Mouse (Mus musculus) kidney, adult 2 months (tissue): ENCODE data around the gene Gm136. TPM values are rescaled to one million over a fixed set of nuclear protein-coding genes. Genes with fewer than 3 reads are reported as not detected.
"Not testable (repeated sequence)": the region's sequence is repeated elsewhere in the genome, so short reads cannot be mapped to it uniquely, and the experiment has no call there.

ENCODE experiments used
- DNase-seq: peaks from one replicate; pipeline ENCODE4 v3.0.0; 2021
- H3K27ac ChIP-seq: fragments of 200-500 bp; 2 replicates; pipeline ENCODE4 v1.5.1; 2012; ENCODE audit warnings: low read depth, low read length, control low read depth, inconsistent platforms; ENCODE audit not compliant: insufficient read depth
- H3K27me3 ChIP-seq: fragments of 200-500 bp; replicated peaks from 2 replicates; pipeline ENCODE4 v1.6.1; 2012; ENCODE audit warnings: mild to moderate bottlenecking, moderate library complexity, low read length, inconsistent platforms; ENCODE audit not compliant: control insufficient read depth, insufficient read depth
- H3K36me3 ChIP-seq: fragments of 200-500 bp; 2 replicates; pipeline ENCODE4 v1.6.1; 2012; ENCODE audit warnings: mild to moderate bottlenecking, moderate library complexity, low read length, inconsistent platforms; ENCODE audit not compliant: control insufficient read depth, insufficient read depth
- H3K4me1 ChIP-seq: fragments of 200-500 bp; 2 replicates; pipeline ENCODE4 v1.6.1; 2011; ENCODE audit warnings: low read length; ENCODE audit not compliant: control insufficient read depth, insufficient read depth
- H3K4me3 ChIP-seq: fragments of 200-500 bp; 2 replicates; pipeline ENCODE4 v1.5.1; 2011; ENCODE audit warnings: mild to moderate bottlenecking, low read depth, low read length, control low read depth; ENCODE audit not compliant: insufficient read depth
- CTCF ChIP-seq: fragments of 200-500 bp; conservative IDR thresholded peaks from 2 replicates; pipeline ENCODE4 v1.5.1; 2011; ENCODE audit warnings: low read depth, mild to moderate bottlenecking, control low read depth, low read length, moderate library complexity, mixed read lengths; ENCODE audit not compliant: insufficient read depth, insufficient read length
- POLR2A ChIP-seq: fragments of 200-500 bp; IDR thresholded peaks from one replicate; pipeline ENCODE4 v1.6.1; 2011; ENCODE audit warnings: low read depth, low read length, control low read depth
- WGBS: fragments of 180-500 bp; shearing (Covaris S2); methylation state at CpG from one replicate; pipeline ENCODE4 v1.1.7; 2018; 5-methylcytosine and 5-hydroxymethylcytosine counted together
- polyA plus RNA-seq: library from polyadenylated mRNA; depleted of rRNA; stranded (reverse); fragments of >200 nt; gene quantifications from 2 replicates; pipeline ENCODE4 v1.2.3, GENCODE M21; 2012

Gm136 gene
- polyA plus RNA-seq, 1 experiment = not detected

DNA sequence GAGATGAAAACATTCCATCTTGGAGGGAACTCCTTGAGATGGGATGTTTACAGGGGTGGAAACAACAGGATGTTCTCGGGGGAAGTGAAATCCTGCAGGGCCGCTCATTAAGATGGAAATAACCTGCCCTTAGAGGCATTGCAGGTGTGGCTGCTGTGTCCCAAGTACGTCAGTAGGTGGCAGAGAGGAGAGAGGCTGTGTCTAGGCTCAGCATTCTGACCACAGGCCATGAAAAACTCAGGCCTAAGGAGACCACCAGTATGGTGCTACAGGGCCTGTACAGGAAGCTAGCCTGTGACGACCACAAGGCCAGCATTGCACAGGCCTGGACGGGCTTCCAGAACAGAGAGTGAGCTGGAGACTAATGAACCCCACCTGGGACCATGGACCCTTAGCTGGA is 28.8 kb upstream of the Gm136 start:
- H3K27ac ChIP-seq = no peak overlapping the region
- no peak overlapping the region for H3K4me3 ChIP-seq
- WGBS = 64% methylated on average over 5 of the region's 5 CpGs
- no peaks in the 10 kb centered on the region for H3K27me3 ChIP-seq
- no peak for DNase-seq
- H3K4me1 ChIP-seq = no peaks in the 10 kb centered on the region
- TF ChIP-seq POLR2A (no peak), CTCF (peak; percentile 61)
- no peaks in the 10 kb centered on the region for H3K36me3 ChIP-seq

GRCm38 (mm10) chr4:34782730-34783129 is 26.7 kb upstream of the Gm136 start:
- no peak for DNase-seq
- no peak for TF ChIP-seq POLR2A
- peak; percentile 36; the same call in 1 of the 2 replicates for TF ChIP-seq CTCF
- Histone ChIP-seq H3K4me3 (no peak overlapping the region), H3K27ac (no peak overlapping the region), H3K4me1 (no peaks in the 10 kb centered on the region), H3K27me3 (no peaks in the 10 kb centered on the region), H3K36me3 (no peaks in the 10 kb centered on the region)
- WGBS = 29% methylated on average over 4 of the region's 4 CpGs

GRCm38 (mm10) chr4:34777677-34778527 is 21.8 kb upstream of the Gm136 start, which contains the start of gene Smim8:
Gene Smim8, minus strand, starts transcription at chr4:34778423.
- H3K4me1 ChIP-seq = no peaks in the 10 kb centered on the region
- no peaks in the 10 kb centered on the region for H3K36me3 ChIP-seq
- TF ChIP-seq CTCF = peak; percentile 78
- TF ChIP-seq POLR2A = peak; percentile 74
- no peaks in the 10 kb centered on the region for H3K27me3 ChIP-seq
- peak within 1 kb of the TSS; percentile 76 for H3K4me3 ChIP-seq
- peak within 1 kb of the TSS; percentile 77 for H3K27ac ChIP-seq
- 5% methylated on average over 40 of the region's 40 CpGs for WGBS
- peak; percentile 94 for DNase-seq

DNA sequence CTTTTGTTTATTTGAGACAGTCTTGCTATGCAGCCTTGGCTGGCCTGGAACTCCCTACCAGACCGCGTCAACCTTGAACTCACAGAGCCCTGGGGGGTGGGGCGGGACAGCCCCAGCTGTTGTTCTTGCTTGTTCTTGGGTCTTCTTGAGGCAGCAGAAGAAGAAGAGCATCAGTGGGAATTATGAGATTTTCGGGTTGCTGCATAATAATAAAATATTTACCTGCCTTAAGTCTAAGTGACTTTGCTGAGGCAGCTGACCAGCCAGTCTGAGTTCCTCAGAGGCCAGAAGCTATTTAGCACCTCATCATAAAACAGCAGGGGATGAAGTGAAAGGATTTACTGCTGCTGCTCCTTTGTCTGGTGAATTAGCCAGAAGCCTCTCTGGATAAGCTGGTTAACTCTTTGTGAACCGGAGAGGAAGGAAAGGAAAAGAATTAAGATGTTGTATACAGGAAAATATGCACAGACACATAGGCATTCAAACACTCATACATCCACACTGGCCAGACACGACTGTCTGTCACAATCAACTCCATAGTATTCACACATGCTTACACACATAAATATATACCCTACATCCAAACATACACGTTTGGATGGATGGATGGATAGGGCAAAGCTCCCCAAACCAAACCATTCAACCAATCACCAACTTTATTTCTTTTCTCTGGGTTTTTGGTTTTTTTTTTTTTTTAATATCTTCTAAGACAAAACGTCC is 15.7 kb upstream of the Gm136 start:
- no peak for DNase-seq
- Histone ChIP-seq H3K27me3 (no peaks in the 10 kb centered on the region), H3K27ac (no peak overlapping the region), H3K4me3 (no peak overlapping the region), H3K4me1 (no peaks in the 10 kb centered on the region), H3K36me3 (peaks cover 2% of the 10 kb centered on the region)
- no peak for TF ChIP-seq POLR2A
- no peak for TF ChIP-seq CTCF
- WGBS = 39% methylated on average over 8 of the region's 8 CpGs

- 42% methylated on average over 6 of the region's 6 CpGs for WGBS
- Histone ChIP-seq H3K4me1 (no peaks in the 10 kb centered on the region), H3K27me3 (no peaks in the 10 kb centered on the region), H3K4me3 (no peak overlapping the region), H3K36me3 (no peaks in the 10 kb centered on the region), H3K27ac (peak overlapping the region; percentile 78)
- TF ChIP-seq CTCF (no peak), POLR2A (no peak)
- peak; percentile 63 for DNase-seq
These were observed 6.8 kb downstream of the Gm136 start for GRCm38 (mm10) chr4:34749236-34749635.

DNA sequence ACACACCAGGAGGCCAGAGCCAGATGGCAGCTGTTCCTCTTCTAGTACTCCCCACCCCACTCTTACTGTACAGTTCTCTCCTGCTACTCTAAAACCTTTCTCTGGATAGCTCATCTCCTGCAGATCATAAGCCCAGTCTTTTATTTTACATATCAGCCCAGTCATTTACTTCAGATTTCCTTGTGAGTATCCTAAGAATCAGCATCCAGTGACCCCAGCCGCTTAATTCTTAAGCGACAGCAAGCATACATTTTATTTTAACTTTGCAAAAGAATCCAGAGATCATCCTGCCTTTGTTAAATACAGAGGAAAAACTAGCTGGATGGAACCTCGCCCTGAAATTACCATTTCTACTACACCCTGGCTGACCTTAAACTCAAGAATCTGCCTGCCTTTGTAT is 21.6 kb downstream of the Gm136 start:
- 70% methylated on average over 3 of the region's 3 CpGs for WGBS
- H3K4me1 ChIP-seq = 0 out of 2 replicates have a peak, but pooled peaks cover 4% of the 10 kb centered on the region
- no peak overlapping the region for H3K4me3 ChIP-seq
- H3K36me3 ChIP-seq = no peaks in the 10 kb centered on the region
- no peak overlapping the region for H3K27ac ChIP-seq
- TF ChIP-seq POLR2A = no peak
- TF ChIP-seq CTCF = no peak
- DNase-seq = no peak
- H3K27me3 ChIP-seq = 0 out of 2 replicates have a peak, but pooled peaks cover 2% of the 10 kb centered on the region

- H3K27ac ChIP-seq, H3K36me3 ChIP-seq, H3K4me1 ChIP-seq, H3K4me3 ChIP-seq, DNase-seq, H3K27me3 ChIP-seq: not testable (repeated sequence)
- peak; percentile 37 for TF ChIP-seq CTCF
- WGBS = 30% methylated on average over 2 of the region's 2 CpGs
These were observed 22.6 kb downstream of the Gm136 start for GRCm38 (mm10) chr4:34733415-34733814.
